Mouse (Mus musculus) lung, postnatal 0 days (tissue): ENCODE data around the gene 5330417H12Rik. TPM values are rescaled to one million over a fixed set of nuclear protein-coding genes. Genes with fewer than 3 reads are reported as not detected.
A peak's percentile ranks its signal among the peaks of the same experiment; 100 is the strongest.

ENCODE experiments used
- ATAC-seq: fragments of 200-750 bp; cut with Nextera tagmentation; 2 replicates; pipeline ENCODE4 v1.8.0; 2017; ENCODE audit warnings: moderate library complexity
- DNase-seq: peaks from one replicate; pipeline ENCODE4 v3.0.0-alpha.2; 2016; ENCODE audit warnings: low spot score
- H3K27ac ChIP-seq: fragments of 300-500 bp; sonication (generic); 2 replicates; pipeline ENCODE4 v1.5.1; 2014; ENCODE audit warnings: antibody characterized with exemption, mild to moderate bottlenecking, low read length, mixed read lengths
- H3K27me3 ChIP-seq: fragments of 300-500 bp; sonication (generic); replicated peaks from 2 replicates; pipeline ENCODE4 v1.6.1; 2014; ENCODE audit warnings: low read length, mixed read lengths; ENCODE audit not compliant: insufficient read depth
- H3K36me3 ChIP-seq: fragments of 300-500 bp; sonication (generic); 2 replicates; pipeline ENCODE4 v1.6.1; 2014; ENCODE audit warnings: low read length, mixed read lengths; ENCODE audit not compliant: insufficient read depth
- H3K4me1 ChIP-seq: fragments of 300-500 bp; sonication (generic); 2 replicates; pipeline ENCODE4 v1.6.1; 2014; ENCODE audit warnings: antibody characterized with exemption, low read depth, low read length, mixed read lengths; ENCODE audit not compliant: insufficient read depth
- H3K4me2 ChIP-seq: fragments of 300-500 bp; sonication (generic); replicated peaks from 2 replicates; pipeline ENCODE4 v1.6.1; 2014; ENCODE audit warnings: low read depth, mild to moderate bottlenecking, low read length, moderate library complexity, mixed read lengths
- H3K4me3 ChIP-seq: fragments of 300-500 bp; sonication (generic); 2 replicates; pipeline ENCODE4 v1.5.1; 2014; ENCODE audit warnings: low read depth, low read length
- H3K9ac ChIP-seq: fragments of 300-500 bp; sonication (generic); replicated peaks from 2 replicates; pipeline ENCODE4 v1.6.1; 2014; ENCODE audit warnings: low read depth, mild to moderate bottlenecking
- H3K9me3 ChIP-seq: fragments of 300-500 bp; sonication (generic); 2 replicates; pipeline ENCODE4 v1.6.1; 2016; ENCODE audit warnings: low read length, mixed read lengths
- CTCF ChIP-seq: IDR thresholded peaks from 2 replicates; pipeline ENCODE4 v1.5.1; 2016; ENCODE audit warnings: antibody characterized with exemption, mild to moderate bottlenecking
- EP300 ChIP-seq: IDR thresholded peaks from 2 replicates; pipeline ENCODE4 v1.6.1; 2016; ENCODE audit warnings: antibody characterized with exemption, mild to moderate bottlenecking, control low read depth
- WGBS: fragments of 180-500 bp; shearing (Covaris S2); extraction: QIAGEN DNeasy Blood & Tissue Kit; methylation state at CpG from one replicate; pipeline ENCODE4 v1.1.7; 2014; 5-methylcytosine and 5-hydroxymethylcytosine counted together
- polyA plus RNA-seq: library from polyadenylated mRNA; unstranded; fragments of >200 nt; fragmentation: Nextera tagmentation; extraction: Ambion mirVana; gene quantifications from 2 replicates; pipeline ENCODE4 v1.2.1, GENCODE M21; 2015

The 5330417H12Rik gene
- polyA plus RNA-seq, 1 experiment from 2014 or later, result not detected

GRCm38 (mm10) chr7:107594325-107594856 lies 30.6 kb downstream of the 5330417H12Rik start:
- peak; percentile 74 for DNase-seq
- no peaks in the 10 kb centered on the region; the same call in 1 of the 2 replicates for H3K4me1 ChIP-seq

DNA sequence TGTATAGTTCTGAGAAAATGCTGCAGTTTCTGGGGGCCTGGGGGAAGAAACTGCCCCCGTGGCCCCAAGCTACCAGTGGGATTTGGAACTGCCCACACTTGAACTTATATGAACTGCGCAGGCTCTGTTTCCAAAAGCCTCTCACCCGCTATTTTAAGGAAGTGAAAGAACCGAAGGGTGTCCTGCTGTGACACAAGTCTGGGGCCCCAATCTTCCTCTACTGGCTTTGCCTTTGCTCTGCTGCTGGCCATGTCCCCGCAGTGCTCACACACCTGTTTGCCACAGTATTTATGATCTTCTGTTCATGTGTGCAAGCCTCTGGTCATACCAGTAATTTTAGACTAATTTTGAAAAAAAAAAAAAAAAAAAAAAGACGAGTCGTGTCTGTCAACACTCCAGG lies 31.1 kb downstream of the 5330417H12Rik start:
- Histone ChIP-seq H3K36me3 (no peaks in the 10 kb centered on the region), H3K4me3 (no peak overlapping the region), H3K9ac (no peak overlapping the region), H3K27me3 (no peaks in the 10 kb centered on the region), H3K27ac (peak overlapping the region; percentile 12; the same call in 1 of the 2 replicates), H3K9me3 (no peaks in the 10 kb centered on the region), H3K4me1 (no peaks in the 10 kb centered on the region; the same call in 1 of the 2 replicates), H3K4me2 (peak overlapping the region; percentile 73; the same call in 1 of the 2 replicates)
- WGBS, result 34% methylated on average over 7 of the region's 7 CpGs
- ATAC-seq (no peak), DNase-seq (peak; percentile 37)
- TF ChIP-seq EP300 (no peak), CTCF (no peak)

More at GRCm38 (mm10) chr7:107594325-107594856, 30.6 kb downstream of the 5330417H12Rik start:
- Histone ChIP-seq H3K27ac (peak overlapping the region; percentile 12; the same call in 1 of the 2 replicates), H3K4me3 (peak overlapping the region; percentile 48), H3K4me2 (peak overlapping the region; percentile 73), H3K9ac (no peak overlapping the region), H3K36me3 (no peaks in the 10 kb centered on the region), H3K27me3 (no peaks in the 10 kb centered on the region), H3K9me3 (no peaks in the 10 kb centered on the region)
- 2% methylated on average over 16 of the region's 16 CpGs for WGBS
- TF ChIP-seq EP300 (no peak), CTCF (peak; percentile 69)
- ATAC-seq, result peak; percentile 71

GRCm38 (mm10) chr7:107592641-107593040 lies 32.3 kb downstream of the 5330417H12Rik start:
- no peaks in the 10 kb centered on the region for H3K36me3 ChIP-seq
- WGBS, result 24% methylated on average over 2 of the region's 2 CpGs
- no peak for ATAC-seq
- H3K27me3 ChIP-seq, result no peaks in the 10 kb centered on the region
- no peak overlapping the region for H3K9ac ChIP-seq
- no peaks in the 10 kb centered on the region for H3K9me3 ChIP-seq
- TF ChIP-seq EP300, result no peak
- no peaks in the 10 kb centered on the region; the same call in 1 of the 2 replicates for H3K4me1 ChIP-seq
- no peak overlapping the region for H3K4me2 ChIP-seq
- H3K4me3 ChIP-seq, result no peak overlapping the region
- no peak for DNase-seq
- no peak overlapping the region for H3K27ac ChIP-seq

GRCm38 (mm10) chr7:107574276-107574675 lies 50.7 kb downstream of the 5330417H12Rik start:
- Histone ChIP-seq H3K4me2 (no peak overlapping the region), H3K27me3 (no peaks in the 10 kb centered on the region), H3K36me3 (no peaks in the 10 kb centered on the region), H3K9ac (no peak overlapping the region), H3K4me3 (no peak overlapping the region), H3K27ac (no peak overlapping the region), H3K4me1 (no peaks in the 10 kb centered on the region), H3K9me3 (no peaks in the 10 kb centered on the region)
- TF ChIP-seq CTCF (no peak), EP300 (no peak)
- 57% methylated on average over 3 of the region's 3 CpGs for WGBS
- ATAC-seq, result 0 out of 2 replicates have a peak, but pooled peaks have one; percentile 28
- no peak for DNase-seq

Other genes with a start within 250 kb of the 5330417H12Rik start
- gene Olfml1, start 57.7 kb downstream of the 5330417H12Rik start, polyA plus RNA-seq, result 12.2 and 13.3 TPM in 2 replicates
- 15.8 and 17.5 TPM in 2 replicates for gene Ppfibp2, start 30.0 kb downstream of the 5330417H12Rik start, polyA plus RNA-seq
- gene Cyb5r2, start 132.9 kb upstream of the 5330417H12Rik start, polyA plus RNA-seq, result 0.07 and 0.12 TPM in 2 replicates
- not detected in 2 replicates for gene Ovch2, start 176.0 kb upstream of the 5330417H12Rik start, polyA plus RNA-seq
- not detected in 2 replicates for gene Olfr467, start 187.1 kb upstream of the 5330417H12Rik start, polyA plus RNA-seq
- not detected in 2 replicates for gene Olfr469, start 200.4 kb upstream of the 5330417H12Rik start, polyA plus RNA-seq
- not detected in 2 replicates for gene Olfr470, start 222.3 kb upstream of the 5330417H12Rik start, polyA plus RNA-seq